Mouse (Mus musculus): ENCODE data around the gene Mettl5. TPM values are rescaled to one million over a fixed set of nuclear protein-coding genes. Genes with fewer than 3 reads are reported as not detected.

Gene Mettl5
- total RNA-seq, 2 experiments from 2014 or later, result 18.0 to 19.2 TPM

Other genes starting within 250 kb of the Mettl5 start
- 1 to 10 TPM; 2.8 to 4.2 TPM for gene Bbs5, start 238.4 kb downstream of the Mettl5 start, total RNA-seq (2021)
- 100 to 1,000 TPM; 474 to 551 TPM for gene Klhl41, start 215.5 kb downstream of the Mettl5 start, total RNA-seq (2021)
- gene Fastkd1, start 172.1 kb downstream of the Mettl5 start, total RNA-seq (2021), result 10 to 100 TPM; 11.8 to 14.7 TPM
- 10 to 100 TPM; 26.7 to 31.9 TPM for gene Ppig, start 163.1 kb downstream of the Mettl5 start, total RNA-seq (2021)
- gene Ccdc173, start 96.0 kb downstream of the Mettl5 start, total RNA-seq (2021), result under 1 TPM; 0.29 to 0.40 TPM
- gene Phospho2, start 96.0 kb downstream of the Mettl5 start, total RNA-seq (2021), result 10 to 100 TPM in 1 of 2 experiments, 1 to 10 TPM in 1; 9.2 to 10.5 TPM
- 10 to 100 TPM; 16.4 to 18.4 TPM for gene Klhl23, start 63.7 kb downstream of the Mettl5 start, total RNA-seq (2021)
- gene Ssb, start 24.1 kb downstream of the Mettl5 start, total RNA-seq (2021), result 10 to 100 TPM; 67.5 to 78.6 TPM
- 100 to 1,000 TPM; 108 to 118 TPM for gene Ubr3, start 11.6 kb upstream of the Mettl5 start, total RNA-seq (2021)
- gene Myo3b, start 153.5 kb upstream of the Mettl5 start, total RNA-seq (2021), result not detected

All from gastrocnemius, postnatal 14 days (tissue).